Mouse (Mus musculus) lung, postnatal 25 days (tissue): ENCODE data around the gene Tubb3.

Source experiments
- DNase-seq: peaks from one replicate; pipeline ENCODE4 v3.0.0; 2022; ENCODE audit warnings: low spot score

The Tubb3 gene

GRCm38 (mm10) chr8:123411246-123411645 lies at the start of gene Tubb3:
TSS of gene Tubb3 (plus strand) at chr8:123411424.
- no peak for DNase-seq

GRCm38 (mm10) chr8:123373403-123374238 lies 37.6 kb upstream of the Tubb3 start, which contains the start of gene Tcf25:
TSS of gene Tcf25 (plus strand) at chr8:123373753.
- DNase-seq = peak; percentile 96

- DNase-seq = peak; percentile 94
These were observed 37.0 kb upstream of the Tubb3 start for GRCm38 (mm10) chr8:123374239-123374578.

- no peak for DNase-seq
These were observed 35.5 kb upstream of the Tubb3 start for GRCm38 (mm10) chr8:123375701-123376100.

GRCm38 (mm10) chr8:123376106-123376505 lies 35.1 kb upstream of the Tubb3 start:
- no peak for DNase-seq

GRCm38 (mm10) chr8:123381711-123382110 lies 29.5 kb upstream of the Tubb3 start:
- DNase-seq = no peak

- peak; percentile 8 for DNase-seq
These were observed 28.7 kb upstream of the Tubb3 start for GRCm38 (mm10) chr8:123382516-123382915.

GRCm38 (mm10) chr8:123384883-123385540 lies 26.2 kb upstream of the Tubb3 start:
- peak; percentile 16 for DNase-seq

GRCm38 (mm10) chr8:123387041-123387440 lies 24.2 kb upstream of the Tubb3 start:
- no peak for DNase-seq

GRCm38 (mm10) chr8:123387801-123388200 lies 23.4 kb upstream of the Tubb3 start:
- DNase-seq = no peak

- DNase-seq = peak; percentile 64
These were observed 22.2 kb upstream of the Tubb3 start for GRCm38 (mm10) chr8:123389026-123389425.

GRCm38 (mm10) chr8:123398308-123398707 lies 12.9 kb upstream of the Tubb3 start:
- DNase-seq = no peak

- DNase-seq = no peak
These were observed 9.3 kb upstream of the Tubb3 start for GRCm38 (mm10) chr8:123401936-123402335.

- DNase-seq = no peak
These were observed 8.4 kb upstream of the Tubb3 start for GRCm38 (mm10) chr8:123402730-123403326.

GRCm38 (mm10) chr8:123404521-123404920 lies 6.7 kb upstream of the Tubb3 start:
- DNase-seq = no peak

- peak; percentile 48 for DNase-seq
These were observed 4.4 kb upstream of the Tubb3 start, which contains the start of gene Mc1r for GRCm38 (mm10) chr8:123406786-123407185. TSS of gene Mc1r (plus strand) at chr8:123407107.

GRCm38 (mm10) chr8:123407612-123408011 lies 3.6 kb upstream of the Tubb3 start:
- DNase-seq = no peak

GRCm38 (mm10) chr8:123408586-123409544 lies 2.4 kb upstream of the Tubb3 start:
- no peak for DNase-seq

GRCm38 (mm10) chr8:123410049-123410587 lies 1.1 kb upstream of the Tubb3 start:
- DNase-seq = no peak

GRCm38 (mm10) chr8:123410788-123411187 lies 436 bp upstream of the Tubb3 start:
- DNase-seq = no peak

- DNase-seq = no peak
These were observed 630 bp downstream of the Tubb3 start for GRCm38 (mm10) chr8:123411781-123412327.
